8 mouse cellular contexts compared by ENCODE assay signal in the genomic region with DNA sequence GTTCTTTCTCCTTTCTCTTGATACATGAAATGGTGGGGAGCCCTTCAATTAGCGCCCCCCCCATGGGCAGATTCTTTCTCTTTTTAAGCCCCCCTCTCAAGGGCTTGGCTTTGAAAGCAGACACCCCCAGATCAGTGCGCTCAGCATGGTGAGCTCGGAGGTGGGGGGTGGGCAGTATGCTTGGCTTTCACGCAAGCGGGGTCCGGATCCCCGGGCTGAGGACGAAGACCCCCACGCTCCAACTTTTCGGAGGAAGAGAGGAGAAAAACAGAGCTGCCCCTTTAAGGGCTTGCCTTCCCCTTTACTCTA. TPM values are rescaled to one million over a fixed set of nuclear protein-coding genes. Genes with fewer than 3 reads are reported as not detected.
DNase-seq lines count a peak whose midpoint lies in the region; ATAC-seq lines count a peak whose summit lies in the region.

No protein-coding gene starts in this region.

- peak overlapping the region; percentile 72 for H3K4me3 ChIP-seq in heart, embryonic 16.5 days (ENCODE audit: low read length)
- peak overlapping the region; percentile 92 for H3K4me3 ChIP-seq in embryonic facial prominence, embryonic 10.5 days
- peak overlapping the region; percentile 79 for H3K4me3 ChIP-seq in hindbrain, embryonic 15.5 days
- peak overlapping the region; percentile 87 for H3K4me3 ChIP-seq in midbrain, embryonic 12.5 days

- H3K4me1 ChIP-seq in heart, embryonic 16.5 days (ENCODE audit: control insufficient read depth, insufficient read depth, low read length): peaks cover 7% of the 10 kb centered on the region; the same call in 1 of the 2 replicates
- peaks cover 63% of the 10 kb centered on the region for H3K4me1 ChIP-seq in embryonic facial prominence, embryonic 10.5 days
- H3K4me1 ChIP-seq in hindbrain, embryonic 15.5 days (replicated peaks): peaks cover 53% of the 10 kb centered on the region
- H3K4me1 ChIP-seq in midbrain, embryonic 12.5 days: peaks cover 51% of the 10 kb centered on the region

- H3K27me3 ChIP-seq in heart, embryonic 16.5 days (ENCODE audit: control insufficient read depth, insufficient read depth, low read length): peaks cover 17% of the 10 kb centered on the region
- peaks cover 17% of the 10 kb centered on the region; the same call in 1 of the 2 replicates for H3K27me3 ChIP-seq in embryonic facial prominence, embryonic 10.5 days (replicated peaks; ENCODE audit: low read depth, poor library complexity, severe bottlenecking)
- H3K27me3 ChIP-seq in hindbrain, embryonic 15.5 days: no peaks in the 10 kb centered on the region
- H3K27me3 ChIP-seq in midbrain, embryonic 12.5 days: peaks cover 4% of the 10 kb centered on the region; the same call in 1 of the 2 replicates

- WGBS in heart, embryonic 16.5 days: 0% methylated on average over 10 of the region's 10 CpGs
- WGBS in embryonic facial prominence, embryonic 10.5 days: 0% methylated on average over 10 of the region's 10 CpGs
- WGBS in hindbrain, embryonic 15.5 days: 0% methylated on average over 10 of the region's 10 CpGs
- 0% methylated on average over 10 of the region's 10 CpGs for WGBS in midbrain, embryonic 12.5 days

- ATAC-seq in heart, embryonic 16.5 days (replicated peaks; ENCODE audit: extremely low read depth, insufficient read depth, low FRiP score): no peak
- ATAC-seq in hindbrain, embryonic 15.5 days (ENCODE audit: low FRiP score, low read depth): no peak
- ATAC-seq in midbrain, embryonic 12.5 days (ENCODE audit: low FRiP score, low read depth): no peak; the same call in 1 of the 2 replicates
- ATAC-seq in frontal cortex, adult (ENCODE audit: low TSS enrichment): no peak

- no peaks in the 10 kb centered on the region for H3K36me3 ChIP-seq in heart, embryonic 16.5 days (ENCODE audit: control insufficient read depth, insufficient read depth)
- no peaks in the 10 kb centered on the region for H3K36me3 ChIP-seq in embryonic facial prominence, embryonic 10.5 days (replicated peaks)
- no peaks in the 10 kb centered on the region for H3K36me3 ChIP-seq in hindbrain, embryonic 15.5 days
- H3K36me3 ChIP-seq in midbrain, embryonic 12.5 days: no peaks in the 10 kb centered on the region

- no peak overlapping the region for H3K27ac ChIP-seq in heart, embryonic 16.5 days (ENCODE audit: low read length)
- peak overlapping the region; percentile 95 for H3K27ac ChIP-seq in embryonic facial prominence, embryonic 10.5 days (replicated peaks)
- peak overlapping the region; percentile 85; the same call in 1 of the 2 replicates for H3K27ac ChIP-seq in hindbrain, embryonic 15.5 days (replicated peaks)
- no peak overlapping the region for H3K27ac ChIP-seq in midbrain, embryonic 12.5 days (replicated peaks)

- no peak for DNase-seq in heart, adult 18-20 months
- no peak for DNase-seq in embryonic facial prominence, embryonic 10.5 days (ENCODE audit: low spot score)
- DNase-seq in retina, embryonic 14.5 days (ENCODE audit: low spot score): no peak
- DNase-seq in cerebellum, adult 9-10 months: no peak

- H3K9ac ChIP-seq in heart, embryonic 16.5 days (ENCODE audit: low read length): peak overlapping the region; percentile 76
- H3K9ac ChIP-seq in hindbrain, embryonic 15.5 days: peak overlapping the region; percentile 70
- peak overlapping the region; percentile 92; the same call in 1 of the 2 replicates for H3K9ac ChIP-seq in midbrain, embryonic 12.5 days (replicated peaks)

- H3K4me2 ChIP-seq in heart, embryonic 16.5 days (ENCODE audit: low read depth, low read length): peak overlapping the region; percentile 86
- H3K4me2 ChIP-seq in hindbrain, embryonic 15.5 days: peak overlapping the region; percentile 97
- peak overlapping the region; percentile 91 for H3K4me2 ChIP-seq in midbrain, embryonic 12.5 days (replicated peaks)

- H3K9me3 ChIP-seq in heart, embryonic 16.5 days (replicated peaks; ENCODE audit: control insufficient read depth, low read length): no peaks in the 10 kb centered on the region
- no peaks in the 10 kb centered on the region for H3K9me3 ChIP-seq in embryonic facial prominence, embryonic 10.5 days
- no peaks in the 10 kb centered on the region for H3K9me3 ChIP-seq in hindbrain, embryonic 15.5 days
- H3K9me3 ChIP-seq in midbrain, embryonic 12.5 days: no peaks in the 10 kb centered on the region

RNA-seq across cellular contexts. Expression of gene Peli2, which starts 0.2 kb away (rescaled TPM):
- polyA plus RNA-seq in heart, embryonic 16.5 days (2015; fragmentation: Nextera tagmentation; extraction: Ambion mirVana): 2.6 and 3.5 TPM in 2 replicates
- 10 to 100 TPM; 15.7 to 16.8 TPM for total RNA-seq in heart, adult 18-20 months (2021)
- polyA plus RNA-seq in embryonic facial prominence, embryonic 10.5 days (2016; fragmentation: Nextera tagmentation; extraction: Ambion mirVana): 8.0 and 9.4 TPM in 2 replicates
- polyA plus RNA-seq in hindbrain, embryonic 15.5 days (2015; fragmentation: Nextera tagmentation; extraction: Ambion mirVana): 8.7 and 10.7 TPM in 2 replicates
- 15.1 and 15.9 TPM in 2 replicates for polyA plus RNA-seq in midbrain, embryonic 12.5 days (2016; fragmentation: Nextera tagmentation; extraction: Ambion mirVana)

Comparison
In these comparisons a context has a peak if more than half of its experiments do, and no peak if none do; other contexts are left out.
1. H3K27ac ChIP-seq: peak in embryonic facial prominence, embryonic 10.5 days (single experiment) and hindbrain, embryonic 15.5 days (single experiment); none in heart, embryonic 16.5 days (single experiment) and midbrain, embryonic 12.5 days (single experiment).
2. Peak in every context shown above with its lines, with median percentiles within 50 percentile points of each other: H3K4me2 ChIP-seq, H3K4me3 ChIP-seq and H3K9ac ChIP-seq.